Mouse (Mus musculus) 3134 (cell line): Measurements from ENCODE around the gene Lpar4.

Source experiments
- DNase-seq: peaks from one replicate; pipeline ENCODE4 v3.0.0-alpha.2; 2011; ENCODE audit warnings: low spot score; ENCODE audit not compliant: insufficient read length; ENCODE audit errors: extremely low read depth

Gene Lpar4

GRCm38 (mm10) chrX:106920175-106920827 lies at the start of gene Lpar4:
Gene Lpar4, plus strand, starts transcription at chrX:106920625.
- DNase-seq, result no peak

- DNase-seq, result no peak
These were observed 49.0 kb upstream of the Lpar4 start for GRCm38 (mm10) chrX:106871426-106871825.

GRCm38 (mm10) chrX:106871894-106872293 lies 48.5 kb upstream of the Lpar4 start:
- no peak for DNase-seq

GRCm38 (mm10) chrX:106872315-106872714 lies 48.1 kb upstream of the Lpar4 start:
- no peak for DNase-seq

GRCm38 (mm10) chrX:106897707-106898275 lies 22.6 kb upstream of the Lpar4 start:
- no peak for DNase-seq

- DNase-seq, result no peak
These were observed 599 bp downstream of the Lpar4 start for GRCm38 (mm10) chrX:106920828-106921619.

GRCm38 (mm10) chrX:106924572-106924971 lies 4.1 kb downstream of the Lpar4 start:
- DNase-seq, result no peak

- no peak for DNase-seq
These were observed 18.9 kb downstream of the Lpar4 start for GRCm38 (mm10) chrX:106939326-106939725.

- DNase-seq, result no peak
These were observed 30.1 kb downstream of the Lpar4 start for GRCm38 (mm10) chrX:106950558-106950957.

- no peak for DNase-seq
These were observed 30.6 kb downstream of the Lpar4 start for GRCm38 (mm10) chrX:106951016-106951415.

GRCm38 (mm10) chrX:106953840-106954239 lies 33.4 kb downstream of the Lpar4 start:
- no peak for DNase-seq

- DNase-seq, result no peak
These were observed 41.8 kb downstream of the Lpar4 start for GRCm38 (mm10) chrX:106962233-106962632.

- DNase-seq, result no peak
These were observed 43.9 kb downstream of the Lpar4 start for GRCm38 (mm10) chrX:106964326-106964725.
